Mouse (Mus musculus) left cerebral cortex, adult 8-10 months (tissue): ENCODE data around the gene Slc25a30. TPM values are rescaled to one million over a fixed set of nuclear protein-coding genes. Genes with fewer than 3 reads are reported as not detected.
A peak's percentile ranks its signal among the peaks of the same experiment; 100 is the strongest.

Experiments
- DNase-seq, 2 experiments: peaks; one replicate each; pipeline ENCODE4 v3.0.0; 2022; ENCODE audit warnings: low spot score in 2 of 2
- total RNA-seq, 4 experiments: library from RNA; stranded (reverse); gene quantifications; 2 replicates each; pipeline ENCODE4 v1.2.4; 2022

Gene Slc25a30
- total RNA-seq, 4 experiments from 2014 or later, result 10.4 to 15.2 (median 13.0) TPM

DNA sequence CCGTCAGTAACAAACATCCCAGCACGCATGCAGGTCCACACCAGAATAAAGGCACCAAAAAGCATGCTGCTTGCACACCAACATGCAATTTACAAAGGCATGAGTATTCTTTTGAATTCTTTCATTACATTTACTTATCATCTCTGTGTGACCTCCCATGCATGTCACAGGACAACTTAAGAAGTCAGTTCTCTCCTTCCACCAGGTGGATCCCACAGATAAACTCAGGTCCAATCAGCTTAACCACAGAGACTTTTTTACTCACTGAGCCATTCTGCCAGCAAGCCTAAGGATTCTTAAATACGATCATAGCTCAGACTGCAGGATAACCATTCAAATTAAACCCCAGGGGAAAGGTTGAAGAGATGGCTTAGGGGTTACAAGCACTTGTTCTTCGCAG lies 37.7 kb downstream of the Slc25a30 start:
- DNase-seq, result no peak

GRCm38 (mm10) chr14:75747960-75748359 lies 38.9 kb downstream of the Slc25a30 start:
- no peak for DNase-seq

GRCm38 (mm10) chr14:75741904-75742303 lies 44.9 kb downstream of the Slc25a30 start:
- DNase-seq, result no peak

- no peak for DNase-seq
Measured at GRCm38 (mm10) chr14:75735597-75735996, 51.2 kb downstream of the Slc25a30 start.

DNA sequence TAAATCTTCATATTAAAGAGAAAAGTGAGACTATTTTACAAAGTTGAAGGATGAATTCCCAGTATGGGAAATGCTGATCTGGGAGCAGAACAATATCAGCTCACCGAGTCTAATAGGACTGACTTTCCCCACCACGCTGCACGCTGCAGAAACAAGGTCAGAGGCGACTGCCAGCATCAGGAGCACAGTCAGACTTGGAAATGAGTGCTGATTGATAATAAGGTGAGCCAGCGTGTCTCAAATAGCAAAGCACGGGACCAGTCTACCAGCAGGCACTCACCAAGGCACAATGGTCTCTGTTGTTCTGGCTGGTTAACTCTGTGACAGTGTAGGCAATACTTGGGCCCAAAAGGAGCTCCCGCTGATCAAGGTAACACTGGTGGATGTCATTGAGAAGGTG lies 54.2 kb downstream of the Slc25a30 start:
- DNase-seq, result no peak

GRCm38 (mm10) chr14:75731361-75731760 lies 55.5 kb downstream of the Slc25a30 start:
- DNase-seq, result no peak

- DNase-seq, result no peak
Measured at GRCm38 (mm10) chr14:75728111-75728510, 58.7 kb downstream of the Slc25a30 start.

DNA sequence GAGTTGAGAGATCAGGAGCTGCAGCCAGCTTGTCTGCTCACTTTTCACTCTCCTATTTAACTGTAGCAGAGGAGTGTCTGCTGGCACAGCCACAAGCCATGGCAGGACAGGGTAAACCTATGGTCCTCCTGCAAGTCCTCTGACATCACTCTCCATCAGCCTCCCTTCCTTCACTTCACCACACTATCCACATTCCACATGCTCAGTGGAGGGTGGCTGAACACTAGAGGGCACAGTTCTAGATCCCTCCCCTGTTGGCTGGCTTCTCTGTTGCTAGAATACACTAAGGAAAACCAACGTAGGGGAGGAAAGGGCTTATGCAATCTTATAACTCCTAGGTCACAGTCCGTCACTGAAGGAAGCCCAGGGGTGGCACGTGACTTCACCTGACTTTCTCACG lies 59.8 kb downstream of the Slc25a30 start:
- no peak for DNase-seq

DNA sequence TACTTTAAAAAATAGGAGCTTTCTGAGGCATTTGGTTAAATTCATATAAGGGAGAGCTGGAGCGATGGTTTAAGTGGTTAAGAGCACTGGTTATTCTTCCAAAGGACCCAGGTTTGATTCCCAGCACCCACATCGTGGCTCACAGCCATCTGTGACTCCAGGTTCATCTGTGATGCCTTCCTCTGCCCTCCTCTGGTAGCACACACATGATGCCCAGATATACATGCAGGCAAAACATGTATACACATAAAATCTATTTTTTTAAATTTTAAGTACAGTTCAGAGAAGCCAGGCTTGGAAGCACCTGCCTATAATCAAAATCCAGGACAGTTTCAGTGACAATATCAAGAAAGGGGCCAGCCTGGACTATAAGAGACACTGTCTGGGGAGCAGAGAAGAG lies 64.0 kb downstream of the Slc25a30 start:
- DNase-seq, result no peak

DNA sequence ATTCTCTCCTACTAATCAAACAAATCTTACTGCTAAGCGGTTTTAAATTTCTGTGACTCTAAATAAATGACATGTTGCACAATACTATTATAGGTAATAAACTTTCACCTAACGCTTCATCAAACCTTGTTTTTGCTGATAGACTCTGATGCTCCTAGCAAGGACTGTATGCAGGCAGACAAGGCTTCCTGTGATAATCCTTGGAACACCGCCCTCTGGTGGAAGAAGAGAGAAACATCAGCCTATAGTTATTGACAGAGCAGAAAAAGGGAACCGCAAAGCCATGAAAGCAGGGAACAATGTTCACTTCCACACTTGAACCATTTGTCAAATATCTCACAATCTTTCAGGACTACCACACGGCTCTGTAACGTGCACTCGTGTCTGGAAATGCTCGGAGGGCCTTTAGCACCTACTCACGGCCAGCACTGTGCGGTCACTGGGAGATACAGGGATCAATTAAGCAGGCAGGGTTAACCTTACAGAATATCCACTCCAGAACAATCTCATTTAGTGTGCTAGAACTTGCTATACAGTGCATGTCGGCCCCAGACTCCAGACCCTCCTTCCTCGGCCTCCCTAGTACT lies 64.8 kb downstream of the Slc25a30 start:
- peak in 1 of 2 experiments; percentile 9 for DNase-seq

- DNase-seq, result no peak
Measured at GRCm38 (mm10) chr14:75720121-75720520, 66.7 kb downstream of the Slc25a30 start.

GRCm38 (mm10) chr14:75716410-75716809 lies 70.4 kb downstream of the Slc25a30 start:
- DNase-seq, result no peak

DNA sequence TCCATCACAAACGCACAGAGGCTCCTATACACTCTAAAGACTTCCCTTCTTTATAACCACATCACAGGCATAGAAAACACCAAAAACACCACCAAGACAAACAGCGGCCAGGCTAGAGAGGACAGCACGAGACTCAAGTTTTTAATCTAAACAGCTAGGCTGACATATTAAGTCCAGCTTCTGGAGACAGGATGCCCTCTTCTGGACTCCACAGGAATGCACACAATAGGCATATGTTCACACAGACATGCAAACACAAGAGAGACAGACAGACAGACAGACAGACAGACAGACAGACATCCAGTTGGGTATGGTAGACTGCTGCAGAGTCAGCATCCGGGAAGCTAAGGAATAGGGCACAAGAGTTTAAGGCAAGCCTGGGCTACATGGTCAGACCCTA lies 73.2 kb downstream of the Slc25a30 start:
- DNase-seq, result no peak

- no peak for DNase-seq
Measured at GRCm38 (mm10) chr14:75712687-75713086, 74.2 kb downstream of the Slc25a30 start.

DNA sequence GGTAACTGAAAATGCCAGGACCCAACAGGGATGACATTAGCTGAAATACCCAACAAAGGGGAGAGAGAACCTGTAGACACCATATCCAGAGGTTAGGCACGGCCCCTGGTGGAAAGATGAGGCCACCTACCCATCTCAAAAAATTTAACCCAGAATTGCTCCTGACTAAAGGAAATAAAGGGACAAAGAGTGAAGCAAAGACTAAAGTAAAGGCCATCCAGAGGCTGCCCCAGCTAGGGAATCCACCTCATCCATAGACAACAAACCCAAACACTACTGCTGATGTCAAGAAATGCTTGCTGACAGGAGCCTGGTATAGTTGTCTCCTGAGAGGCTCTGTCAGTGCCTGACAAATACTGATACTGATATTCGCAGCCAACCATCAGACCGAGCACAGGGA lies 75.1 kb downstream of the Slc25a30 start:
- DNase-seq, result no peak

Other genes starting within 250 kb of the Slc25a30 start
- gene Spert, start 193.9 kb downstream of the Slc25a30 start, total RNA-seq, result not detected
- gene Erich6b, start 144.8 kb downstream of the Slc25a30 start, total RNA-seq, result not detected
- gene Cog3, start 32.5 kb downstream of the Slc25a30 start, total RNA-seq, result 10 to 100 TPM; 24.7 to 26.2 (median 25.5) TPM
- gene Tpt1, start 58.1 kb upstream of the Slc25a30 start, total RNA-seq, result 1,000 to 10,000 TPM in 2 of 4 experiments, 100 to 1,000 TPM in 2; 980 to 1,027 (median 1,005) TPM
- gene Kctd4, start 168.0 kb upstream of the Slc25a30 start, total RNA-seq, result 10 to 100 TPM; 12.4 to 17.7 (median 13.7) TPM
- 10 to 100 TPM; 14.3 to 16.8 (median 16.0) TPM for gene Gtf2f2, start 223.8 kb upstream of the Slc25a30 start, total RNA-seq